Mouse (Mus musculus) midbrain, embryonic 12.5 days (tissue): Measurements from ENCODE around the gene Evi5. TPM values are rescaled to one million over a fixed set of nuclear protein-coding genes. Genes with fewer than 3 reads are reported as not detected.

ENCODE experiments used
- ATAC-seq: fragments of 200-750 bp; cut with Nextera tagmentation; 2 replicates; pipeline ENCODE4 v1.8.0; 2017; ENCODE audit warnings: low read depth, moderate TSS enrichment, moderate library complexity; ENCODE audit not compliant: low FRiP score
- H3K27ac ChIP-seq: fragments of 300-500 bp; sonication (generic); replicated peaks from 2 replicates; pipeline ENCODE4 v1.5.1; 2016; ENCODE audit warnings: mild to moderate bottlenecking
- H3K27me3 ChIP-seq: fragments of 300-500 bp; sonication (generic); 2 replicates; pipeline ENCODE4 v1.6.1; 2016; ENCODE audit warnings: mild to moderate bottlenecking
- H3K36me3 ChIP-seq: fragments of 300-500 bp; sonication (generic); 2 replicates; pipeline ENCODE4 v1.6.1; 2016
- H3K4me1 ChIP-seq: fragments of 300-500 bp; sonication (generic); 2 replicates; pipeline ENCODE4 v1.6.1; 2016
- H3K4me2 ChIP-seq: fragments of 300-500 bp; sonication (generic); replicated peaks from 2 replicates; pipeline ENCODE4 v1.6.1; 2016; ENCODE audit warnings: mild to moderate bottlenecking, moderate library complexity
- H3K4me3 ChIP-seq: fragments of 300-500 bp; sonication (generic); 2 replicates; pipeline ENCODE4 v1.5.1; 2016; ENCODE audit warnings: mild to moderate bottlenecking
- H3K9ac ChIP-seq: fragments of 300-500 bp; sonication (generic); replicated peaks from 2 replicates; pipeline ENCODE4 v1.6.1; 2016; ENCODE audit warnings: mild to moderate bottlenecking, moderate library complexity
- H3K9me3 ChIP-seq: fragments of 300-500 bp; sonication (generic); 2 replicates; pipeline ENCODE4 v1.6.1; 2016; ENCODE audit warnings: mild to moderate bottlenecking
- WGBS: fragments of 180-500 bp; shearing (Covaris S2); methylation state at CpG from one replicate; pipeline ENCODE4 v1.1.7; 2016; 5-methylcytosine and 5-hydroxymethylcytosine counted together
- polyA plus RNA-seq: library from polyadenylated mRNA; unstranded; fragments of >200 nt; fragmentation: Nextera tagmentation; extraction: Ambion mirVana; gene quantifications from 2 replicates; pipeline ENCODE4 v1.2.1, GENCODE M21; 2016

Evi5 gene
- 51.5 and 55.3 TPM in 2 replicates for polyA plus RNA-seq

DNA sequence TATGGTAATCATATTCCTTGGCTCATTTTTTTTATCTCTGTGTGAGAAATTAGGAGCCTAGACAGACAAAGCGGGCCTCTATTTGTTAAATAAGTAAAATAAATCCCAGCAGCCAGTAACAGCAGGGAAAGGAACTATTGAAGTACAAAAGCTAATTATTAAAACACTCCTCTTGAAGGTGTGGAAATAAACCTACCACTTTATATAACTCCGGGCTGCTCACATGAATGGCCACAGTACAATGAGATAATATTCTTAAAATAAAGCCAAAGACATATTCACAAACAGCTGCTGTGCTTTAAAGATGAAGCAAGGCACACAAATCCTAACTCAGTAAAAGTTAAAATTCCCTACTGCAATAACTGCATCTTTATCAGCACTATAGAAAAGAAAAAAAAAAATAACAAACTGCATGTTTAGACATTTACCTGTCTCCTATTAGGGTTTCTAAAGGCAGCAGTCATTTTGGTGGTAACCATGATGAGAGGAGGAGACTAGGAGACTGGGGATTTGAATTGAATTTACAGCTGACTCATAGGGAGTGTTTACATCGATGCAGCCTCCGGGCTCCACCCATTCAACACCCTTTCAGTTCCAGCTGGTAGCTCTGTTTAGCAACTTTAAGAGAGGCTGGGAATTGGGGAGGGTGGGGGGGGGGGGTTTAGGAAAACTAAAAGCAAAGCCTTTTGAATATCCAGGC lies at the start of gene Evi5:
TSS of gene Evi5 (minus strand) at position 547 of the 700 bp plus-strand sequence.
- H3K9me3 ChIP-seq, result no peaks in the 10 kb centered on the region
- no peak for ATAC-seq

DNA sequence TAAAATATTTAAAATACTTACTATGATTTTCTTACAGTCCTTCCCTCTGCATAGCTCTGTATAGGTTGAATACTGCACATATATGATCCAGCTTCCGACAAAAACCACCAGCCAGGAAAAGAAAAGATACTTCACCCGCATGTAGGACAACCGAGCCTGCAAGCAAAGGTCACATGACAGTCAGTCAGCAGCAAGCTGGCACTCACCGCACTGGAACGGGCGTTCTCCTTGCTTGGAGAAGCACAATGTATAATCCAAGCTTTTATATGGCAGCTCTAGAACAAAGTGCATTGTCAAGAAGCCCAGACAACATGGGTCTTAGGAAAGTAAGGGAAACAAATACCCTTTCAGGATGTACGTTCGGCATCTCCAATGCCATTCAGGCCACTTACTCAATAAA lies 49.7 kb upstream of the Evi5 start:
- 75% methylated on average over 8 of the region's 8 CpGs for WGBS
- no peaks in the 10 kb centered on the region for H3K27me3 ChIP-seq

More for the DNA sequence above, at the start of gene Evi5:
- Histone ChIP-seq H3K4me1 (no peaks in the 10 kb centered on the region), H3K4me2 (no peak within 1 kb of the TSS), H3K4me3 (no peak within 1 kb of the TSS), H3K27me3 (peaks cover 6% of the 10 kb centered on the region), H3K9ac (no peak within 1 kb of the TSS), H3K36me3 (no peaks in the 10 kb centered on the region), H3K27ac (no peak within 1 kb of the TSS)
- 52% methylated on average over 4 of the region's 4 CpGs for WGBS

DNA sequence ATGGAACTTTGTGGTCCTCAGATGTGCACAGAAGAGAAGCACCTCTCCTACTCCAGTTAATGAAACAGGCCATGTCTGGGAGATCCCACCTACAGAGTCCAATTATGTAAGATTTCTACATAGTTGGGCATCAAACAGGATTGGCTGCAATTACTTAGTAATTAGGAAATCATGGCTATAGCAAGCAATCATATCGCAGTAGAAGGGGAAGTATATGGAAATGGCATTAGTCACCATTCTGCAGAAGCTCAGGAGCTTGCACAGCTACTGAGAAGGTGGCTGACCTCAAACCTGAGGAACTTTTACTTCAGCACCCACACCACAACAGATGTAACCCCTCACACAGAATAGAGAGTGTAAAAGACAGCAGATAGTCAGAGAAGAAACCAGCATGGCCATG lies 47.9 kb upstream of the Evi5 start:
- 88% methylated on average over 1 of the region's 1 CpGs for WGBS
- ATAC-seq, result no peak
- Histone ChIP-seq H3K27ac (no peak overlapping the region), H3K4me1 (no peaks in the 10 kb centered on the region), H3K9me3 (no peaks in the 10 kb centered on the region), H3K4me3 (no peak overlapping the region), H3K4me2 (no peak overlapping the region), H3K9ac (no peak overlapping the region), H3K36me3 (no peaks in the 10 kb centered on the region), H3K27me3 (no peaks in the 10 kb centered on the region)

More for the DNA sequence above, 49.7 kb upstream of the Evi5 start:
- Histone ChIP-seq H3K9ac (no peak overlapping the region), H3K27ac (no peak overlapping the region), H3K4me2 (no peak overlapping the region), H3K4me1 (no peaks in the 10 kb centered on the region), H3K4me3 (no peak overlapping the region), H3K9me3 (no peaks in the 10 kb centered on the region), H3K36me3 (no peaks in the 10 kb centered on the region)
- ATAC-seq, result no peak

DNA sequence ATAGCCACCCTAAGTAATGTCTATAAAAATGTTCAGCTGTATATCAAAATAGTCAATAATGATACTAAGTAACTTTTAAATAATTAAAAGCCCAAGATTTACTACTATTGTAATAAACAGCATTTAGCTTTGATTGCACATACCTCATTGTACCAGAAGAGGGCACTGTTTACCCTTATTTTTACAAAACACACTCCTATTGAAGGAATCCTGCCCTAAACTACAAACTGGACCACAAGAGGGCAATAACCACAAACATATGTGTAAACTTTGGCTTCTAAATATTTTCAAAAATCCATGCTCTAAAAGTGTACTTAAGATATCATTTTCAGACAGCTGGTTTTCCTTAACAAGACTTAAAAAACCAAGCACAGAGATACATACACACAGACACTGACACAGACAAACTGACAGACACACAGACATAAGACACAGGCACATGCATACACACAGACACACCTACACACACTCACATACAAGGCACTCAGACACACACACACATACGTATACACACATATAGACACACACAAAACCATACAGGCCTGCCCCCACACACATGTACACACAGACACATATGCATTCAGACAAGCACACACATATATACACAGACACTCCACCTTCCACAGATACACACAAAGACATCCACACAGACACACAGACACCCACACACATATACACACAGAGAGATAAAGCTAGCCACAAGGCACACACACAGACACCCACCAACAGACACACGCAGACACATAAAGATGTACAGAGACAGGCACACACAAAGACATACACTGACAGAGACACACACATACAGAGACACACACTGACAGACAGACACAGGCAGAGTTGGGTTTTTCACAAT lies 46.7 kb upstream of the Evi5 start:
- Histone ChIP-seq H3K4me3 (no peak overlapping the region), H3K4me1 (no peaks in the 10 kb centered on the region), H3K9me3 (no peaks in the 10 kb centered on the region), H3K36me3 (no peaks in the 10 kb centered on the region), H3K27me3 (no peaks in the 10 kb centered on the region), H3K9ac (no peak overlapping the region), H3K4me2 (no peak overlapping the region), H3K27ac (no peak overlapping the region)
- ATAC-seq, result peak; percentile 56; the same call in 1 of the 2 replicates
- 67% methylated on average over 2 of the region's 2 CpGs for WGBS

DNA sequence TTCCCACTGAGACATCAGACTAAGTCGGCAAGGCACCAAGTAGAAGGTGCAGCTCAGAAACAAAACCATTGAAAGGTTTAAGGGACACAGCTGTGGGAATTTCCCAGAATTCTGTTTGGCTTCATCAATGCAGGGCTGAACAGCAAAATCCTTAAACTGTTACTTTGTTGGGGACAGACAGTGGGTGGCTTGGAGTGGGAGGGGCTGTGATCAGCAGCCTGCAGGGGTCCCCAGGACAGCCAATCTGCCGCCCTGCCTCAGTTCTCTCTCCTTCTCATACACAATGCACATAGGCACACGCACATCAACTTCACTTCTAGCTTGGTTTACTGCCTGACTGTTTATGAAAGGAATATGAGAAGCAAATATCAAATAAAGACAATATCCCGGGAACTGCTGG lies 40.4 kb upstream of the Evi5 start:
- 41% methylated on average over 4 of the region's 4 CpGs for WGBS
- H3K4me1 ChIP-seq, result no peaks in the 10 kb centered on the region
- H3K4me3 ChIP-seq, result no peak overlapping the region
- no peak overlapping the region for H3K4me2 ChIP-seq
- H3K9ac ChIP-seq, result no peak overlapping the region
- H3K27me3 ChIP-seq, result no peaks in the 10 kb centered on the region
- no peak for ATAC-seq
- H3K27ac ChIP-seq, result no peak overlapping the region
- H3K36me3 ChIP-seq, result no peaks in the 10 kb centered on the region
- H3K9me3 ChIP-seq, result no peaks in the 10 kb centered on the region

DNA sequence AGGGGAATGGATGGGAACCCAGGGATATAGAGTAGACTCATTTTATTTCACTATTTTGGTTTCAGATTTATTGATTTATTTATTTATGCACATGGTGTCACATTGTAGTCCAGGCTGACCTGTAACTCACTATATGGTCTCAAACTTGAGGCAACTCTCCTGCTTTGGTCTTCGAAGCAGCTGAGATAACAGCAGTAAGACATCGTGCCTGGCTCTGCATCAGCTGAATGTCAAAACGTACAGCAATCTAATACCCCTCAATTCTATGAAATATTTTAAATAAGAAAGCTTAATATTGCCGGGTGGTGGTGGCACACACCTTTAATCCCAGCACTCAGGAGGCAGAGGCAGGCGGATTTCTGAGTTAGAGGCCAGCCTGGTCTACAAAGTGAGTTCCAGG lies 36.1 kb upstream of the Evi5 start:
- H3K27me3 ChIP-seq, result no peaks in the 10 kb centered on the region
- peaks cover 43% of the 10 kb centered on the region for H3K36me3 ChIP-seq
- H3K4me1 ChIP-seq, result no peaks in the 10 kb centered on the region
- no peak overlapping the region for H3K27ac ChIP-seq
- no peaks in the 10 kb centered on the region for H3K9me3 ChIP-seq
- H3K4me3 ChIP-seq, result no peak overlapping the region
- no peak overlapping the region for H3K9ac ChIP-seq
- no peak overlapping the region for H3K4me2 ChIP-seq
- 93% methylated on average over 5 of the region's 5 CpGs for WGBS
- ATAC-seq, result no peak

DNA sequence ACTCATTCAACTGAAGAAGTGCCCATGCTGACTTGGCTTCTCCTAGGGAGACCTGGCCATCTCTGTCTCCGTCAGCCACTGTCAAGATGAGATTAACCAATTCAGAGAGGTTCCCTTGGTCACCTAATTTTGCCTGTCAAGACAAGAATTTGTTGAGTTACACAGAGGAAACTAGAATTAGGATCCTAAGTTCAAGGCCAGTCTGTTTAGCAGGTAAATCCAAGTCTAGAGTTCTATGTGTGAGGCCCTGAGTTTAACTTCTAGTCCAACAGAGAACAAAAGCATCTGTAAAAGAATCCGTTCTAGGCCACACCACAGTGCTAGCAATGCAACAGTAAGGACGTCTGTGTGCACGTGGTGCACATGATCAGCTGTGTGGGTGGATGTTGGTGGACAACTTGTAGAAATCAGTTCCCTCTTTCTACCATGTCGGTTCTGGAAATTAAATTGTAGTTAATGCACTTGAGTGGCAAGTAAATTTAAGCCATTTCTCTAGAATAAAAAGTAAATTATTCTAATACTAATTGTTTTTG lies 35.2 kb upstream of the Evi5 start:
- Histone ChIP-seq H3K27me3 (no peaks in the 10 kb centered on the region), H3K4me1 (no peaks in the 10 kb centered on the region), H3K27ac (no peak overlapping the region), H3K9me3 (no peaks in the 10 kb centered on the region), H3K4me3 (no peak overlapping the region), H3K4me2 (no peak overlapping the region), H3K36me3 (peaks cover 50% of the 10 kb centered on the region), H3K9ac (no peak overlapping the region)
- ATAC-seq, result no peak
- WGBS, result 65% methylated on average over 5 of the region's 5 CpGs

DNA sequence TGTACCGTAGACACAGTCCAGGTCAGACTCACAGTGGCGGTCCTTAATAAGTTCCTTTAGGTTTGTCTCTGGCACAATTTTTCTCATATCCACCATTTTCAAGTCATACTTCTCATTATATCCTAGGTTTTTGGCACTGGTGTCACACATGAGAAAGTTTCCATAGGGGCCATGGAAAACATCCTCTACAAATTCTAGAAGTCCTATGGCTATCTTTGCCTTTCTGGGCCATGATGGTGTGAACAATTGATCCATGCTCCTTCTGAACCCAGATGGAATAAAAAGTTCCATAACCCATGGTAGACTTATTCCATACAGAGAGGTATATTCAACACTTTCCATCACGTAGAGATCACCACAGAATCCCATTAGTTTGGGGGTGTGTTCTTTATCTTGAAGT lies 34.8 kb upstream of the Evi5 start:
- H3K27me3 ChIP-seq, result no peaks in the 10 kb centered on the region
- no peaks in the 10 kb centered on the region for H3K4me1 ChIP-seq
- H3K9me3 ChIP-seq, result no peaks in the 10 kb centered on the region
- no peak overlapping the region for H3K27ac ChIP-seq
- no peak overlapping the region for H3K9ac ChIP-seq
- 89% methylated on average over 3 of the region's 3 CpGs for WGBS
- no peak for ATAC-seq
- no peak overlapping the region for H3K4me3 ChIP-seq
- peaks cover 55% of the 10 kb centered on the region for H3K36me3 ChIP-seq
- no peak overlapping the region for H3K4me2 ChIP-seq

DNA sequence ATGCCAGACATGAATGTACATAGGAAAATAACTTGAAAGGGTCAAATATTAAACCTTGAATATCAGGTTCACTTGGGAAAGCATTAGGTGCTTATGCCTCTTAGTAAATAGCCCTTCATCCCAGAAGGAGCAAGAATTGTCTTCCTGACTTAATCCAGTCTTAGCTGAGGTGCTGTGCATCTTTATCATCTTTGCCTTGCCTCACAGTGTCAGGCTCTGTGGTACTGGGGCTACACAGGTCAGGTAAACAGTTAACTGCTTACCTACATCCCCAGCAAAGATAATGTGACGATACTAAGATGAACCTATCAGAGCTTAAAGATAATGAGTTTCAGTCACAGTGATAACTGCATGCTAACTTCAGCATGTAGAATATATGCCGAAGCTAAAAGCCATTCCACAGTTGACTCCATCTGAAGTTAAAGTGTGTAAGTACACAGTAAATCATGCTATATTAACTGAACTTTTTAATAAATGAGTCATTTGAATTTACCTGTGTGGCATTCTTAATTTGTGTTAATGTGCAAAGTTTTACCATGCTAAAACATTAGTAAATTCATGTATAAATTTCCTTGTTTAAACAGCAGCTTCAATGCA lies 33.7 kb upstream of the Evi5 start:
- H3K27me3 ChIP-seq, result no peaks in the 10 kb centered on the region
- no peak overlapping the region for H3K27ac ChIP-seq
- H3K4me1 ChIP-seq, result no peaks in the 10 kb centered on the region
- 90% methylated on average over 2 of the region's 2 CpGs for WGBS
- H3K4me2 ChIP-seq, result no peak overlapping the region
- no peak overlapping the region for H3K9ac ChIP-seq
- no peak overlapping the region for H3K4me3 ChIP-seq
- no peak for ATAC-seq
- peaks cover 65% of the 10 kb centered on the region for H3K36me3 ChIP-seq
- H3K9me3 ChIP-seq, result no peaks in the 10 kb centered on the region

DNA sequence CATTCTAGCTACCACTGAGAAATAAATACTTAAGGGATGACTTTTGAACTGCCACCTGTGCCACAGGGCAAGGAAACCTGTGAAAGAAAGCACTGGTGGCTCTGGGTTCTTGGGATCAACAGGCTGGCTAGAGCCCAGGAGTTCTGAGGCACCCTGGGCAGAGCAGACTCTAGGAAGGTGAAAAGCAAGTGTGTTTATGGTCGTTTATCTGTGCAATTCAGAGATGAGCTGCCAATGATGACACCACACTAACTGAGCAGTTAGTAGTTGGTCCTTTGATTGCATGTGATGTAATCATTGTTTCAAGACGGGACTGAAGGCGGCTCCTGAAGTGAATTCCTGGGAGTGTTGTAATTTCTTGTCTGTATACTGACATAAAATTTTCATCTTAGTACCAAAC lies 29.4 kb upstream of the Evi5 start:
- H3K4me1 ChIP-seq, result peaks cover 16% of the 10 kb centered on the region
- 83% methylated on average over 3 of the region's 3 CpGs for WGBS
- ATAC-seq, result no peak
- H3K27me3 ChIP-seq, result no peaks in the 10 kb centered on the region
- H3K9ac ChIP-seq, result no peak overlapping the region
- H3K27ac ChIP-seq, result no peak overlapping the region
- H3K36me3 ChIP-seq, result peaks cover 71% of the 10 kb centered on the region
- no peak overlapping the region for H3K4me3 ChIP-seq
- H3K4me2 ChIP-seq, result no peak overlapping the region
- no peaks in the 10 kb centered on the region for H3K9me3 ChIP-seq

DNA sequence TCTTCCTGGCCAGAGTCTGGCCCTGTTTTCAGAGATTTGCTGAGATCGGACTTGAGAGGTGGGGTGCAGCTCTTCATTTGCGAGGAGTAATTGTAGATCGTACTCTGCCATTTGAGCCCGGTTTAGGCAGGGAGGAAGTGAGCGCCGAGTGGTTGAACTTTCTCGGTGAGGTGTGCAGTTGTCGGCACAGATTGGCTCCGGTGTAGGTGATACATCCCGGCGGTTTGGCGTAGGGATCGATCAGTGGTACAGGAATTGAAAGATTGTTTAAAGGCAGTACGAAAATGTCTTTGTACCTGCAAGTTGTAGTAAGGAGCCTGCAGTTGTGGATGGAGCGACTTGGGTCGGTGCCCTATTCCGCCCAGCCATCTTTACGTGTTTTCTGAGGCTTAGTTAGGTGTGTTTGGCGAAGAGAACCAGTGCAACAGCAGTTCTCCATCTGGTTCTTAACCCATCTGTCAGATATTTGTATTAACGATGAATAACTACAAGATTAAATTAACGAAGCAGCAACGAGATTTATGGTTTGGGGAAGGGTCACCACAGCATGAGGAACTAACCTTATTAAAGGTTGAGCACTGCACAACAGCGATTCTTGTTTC lies 26.2 kb upstream of the Evi5 start:
- peak overlapping the region; percentile 89 for H3K27ac ChIP-seq
- no peak; the same call in 1 of the 2 replicates for ATAC-seq
- H3K4me1 ChIP-seq, result peaks cover 16% of the 10 kb centered on the region
- WGBS, result under 1% methylated on average over 23 of the region's 23 CpGs
- H3K9ac ChIP-seq, result peak overlapping the region; percentile 99
- H3K27me3 ChIP-seq, result 0 out of 2 replicates have a peak, but pooled peaks cover 3% of the 10 kb centered on the region
- H3K4me2 ChIP-seq, result peak overlapping the region; percentile 85
- peaks cover 39% of the 10 kb centered on the region for H3K36me3 ChIP-seq
- H3K9me3 ChIP-seq, result no peaks in the 10 kb centered on the region
- H3K4me3 ChIP-seq, result peak overlapping the region; percentile 99
